Comparison of ENCODE assay signal across 12 mouse cellular contexts in the genomic region with DNA sequence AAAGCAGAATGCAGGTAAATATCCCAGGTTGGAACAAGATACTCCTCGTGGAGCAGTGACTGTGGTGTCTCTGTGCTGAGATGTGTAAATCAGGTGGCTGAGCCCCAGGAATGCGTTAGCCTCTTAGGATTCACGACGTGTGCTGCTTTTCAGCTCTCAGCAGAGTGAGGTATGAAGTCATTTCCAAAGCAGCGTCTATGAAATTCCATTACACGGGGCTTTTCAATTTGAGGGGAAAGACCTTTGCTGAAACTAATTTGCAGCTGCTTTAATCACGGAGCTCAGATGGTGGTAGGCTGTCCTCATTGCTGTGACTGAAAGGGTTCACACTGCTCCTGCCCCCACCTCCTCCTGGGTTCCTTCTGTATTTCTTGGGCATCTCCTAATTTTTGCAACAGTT.
DNase-seq lines count a peak whose midpoint lies in the region; ATAC-seq and TF ChIP-seq lines count a peak whose summit lies in the region.
"Had no signal": no experiment of that assay in that cellular context is flagged by ENCODE, and none has a peak within 500 bp of the region (broad histone marks: within the 10 kb centered on the region; RNA-seq: fewer than 3 reads in every experiment).

No protein-coding gene starts in this region.

- intact Hi-C loops in gastrocnemius, adult 2 months (cut with DNase I) = no loop called here

- DNase-seq in neural tube, embryonic 11.5 days (ENCODE audit: low spot score) = no peak
- no peak for DNase-seq in neural tube, embryonic 10.5 days (ENCODE audit: extremely low spot score, low spot score)
- DNase-seq in layer of hippocampus, adult 18-20 months (ENCODE audit: low spot score in 2 of 2) = no peak
- DNase-seq in gastrocnemius, adult 2 months = no peak
- DNase-seq in layer of hippocampus, adult 8-10 months (ENCODE audit: low spot score in 2 of 2) = no peak
- DNase-seq: cerebellum, adult 11 months; spleen, adult 18-20 months had no signal

- no peak overlapping the region for H3K9ac ChIP-seq in forebrain, embryonic 12.5 days
- H3K9ac ChIP-seq in forebrain, embryonic 15.5 days (replicated peaks) = no peak overlapping the region
- no peak overlapping the region; the same call in 1 of the 2 replicates for H3K9ac ChIP-seq in neural tube, embryonic 11.5 days (ENCODE audit: low read length)
- H3K9ac ChIP-seq in midbrain, embryonic 12.5 days (replicated peaks) = no peak overlapping the region
- H3K9ac ChIP-seq: intestine, embryonic 15.5 days; liver, embryonic 15.5 days had no signal

- peaks cover 17% of the 10 kb centered on the region for H3K27me3 ChIP-seq in forebrain, embryonic 12.5 days
- H3K27me3 ChIP-seq in forebrain, embryonic 15.5 days = peaks cover 8% of the 10 kb centered on the region
- H3K27me3 ChIP-seq in neural tube, embryonic 11.5 days (ENCODE audit: control insufficient read depth, insufficient read depth, low read length) = no peaks in the 10 kb centered on the region
- H3K27me3 ChIP-seq in midbrain, embryonic 12.5 days = peaks cover 45% of the 10 kb centered on the region
- H3K27me3 ChIP-seq: intestine, embryonic 15.5 days; liver, embryonic 15.5 days had no signal

- WGBS in forebrain, embryonic 12.5 days = 9% methylated on average over 7 of the region's 7 CpGs
- WGBS in forebrain, embryonic 15.5 days = under 1% methylated on average over 7 of the region's 7 CpGs
- 20% methylated on average over 7 of the region's 7 CpGs for WGBS in neural tube, embryonic 11.5 days
- WGBS in midbrain, embryonic 12.5 days = 7% methylated on average over 7 of the region's 7 CpGs

- no peaks in the 10 kb centered on the region for H3K36me3 ChIP-seq in forebrain, embryonic 12.5 days (replicated peaks)
- H3K36me3 ChIP-seq in forebrain, embryonic 15.5 days = no peaks in the 10 kb centered on the region
- H3K36me3 ChIP-seq in neural tube, embryonic 11.5 days (ENCODE audit: control insufficient read depth, insufficient read depth, low read length) = no peaks in the 10 kb centered on the region
- no peaks in the 10 kb centered on the region for H3K36me3 ChIP-seq in midbrain, embryonic 12.5 days
- H3K36me3 ChIP-seq: intestine, embryonic 15.5 days; liver, embryonic 15.5 days had no signal

- no peak overlapping the region for H3K4me3 ChIP-seq in forebrain, embryonic 12.5 days (replicated peaks)
- no peak overlapping the region for H3K4me3 ChIP-seq in forebrain, embryonic 15.5 days
- no peak overlapping the region for H3K4me3 ChIP-seq in neural tube, embryonic 11.5 days (ENCODE audit: low read depth, low read length)
- H3K4me3 ChIP-seq in midbrain, embryonic 12.5 days = no peak overlapping the region
- H3K4me3 ChIP-seq in gastrocnemius, adult 2 months = no peak overlapping the region
- H3K4me3 ChIP-seq: intestine, embryonic 15.5 days; liver, embryonic 15.5 days had no signal

- H3K4me2 ChIP-seq in forebrain, embryonic 12.5 days = no peak overlapping the region
- H3K4me2 ChIP-seq in forebrain, embryonic 15.5 days (replicated peaks) = no peak overlapping the region
- no peak overlapping the region for H3K4me2 ChIP-seq in neural tube, embryonic 11.5 days (ENCODE audit: low read depth)
- no peak overlapping the region for H3K4me2 ChIP-seq in midbrain, embryonic 12.5 days (replicated peaks)
- H3K4me2 ChIP-seq: intestine, embryonic 15.5 days; liver, embryonic 15.5 days had no signal

- TF ChIP-seq CTCF in gastrocnemius, adult 2 months (IDR thresholded peaks at IDR 0.05) = no peak

- H3K27ac ChIP-seq in forebrain, embryonic 12.5 days = no peak overlapping the region
- no peak overlapping the region for H3K27ac ChIP-seq in forebrain, embryonic 15.5 days (replicated peaks)
- no peak overlapping the region for H3K27ac ChIP-seq in neural tube, embryonic 11.5 days (ENCODE audit: low read depth, low read length)
- no peak overlapping the region for H3K27ac ChIP-seq in midbrain, embryonic 12.5 days (replicated peaks)
- no peak overlapping the region for H3K27ac ChIP-seq in gastrocnemius, adult 2 months
- H3K27ac ChIP-seq: intestine, embryonic 15.5 days; liver, embryonic 15.5 days had no signal

- H3K4me1 ChIP-seq in forebrain, embryonic 12.5 days = peaks cover 12% of the 10 kb centered on the region
- peaks cover 5% of the 10 kb centered on the region; the same call in 1 of the 2 replicates for H3K4me1 ChIP-seq in forebrain, embryonic 15.5 days
- H3K4me1 ChIP-seq in neural tube, embryonic 11.5 days (ENCODE audit: control insufficient read depth, insufficient read depth, low read length) = 0 out of 2 replicates have a peak, but pooled peaks cover 2% of the 10 kb centered on the region
- H3K4me1 ChIP-seq in midbrain, embryonic 12.5 days = peaks cover 10% of the 10 kb centered on the region
- H3K4me1 ChIP-seq: intestine, embryonic 15.5 days; liver, embryonic 15.5 days had no signal

- ATAC-seq in forebrain, embryonic 12.5 days (ENCODE audit: low FRiP score) = peak; percentile 62; the same call in 1 of the 2 replicates
- no peak; the same call in 1 of the 2 replicates for ATAC-seq in forebrain, embryonic 15.5 days (replicated peaks)
- ATAC-seq in neural tube, embryonic 11.5 days (ENCODE audit: insufficient read depth, low FRiP score, low TSS enrichment) = peak; percentile 35; the same call in 1 of the 2 replicates
- ATAC-seq in midbrain, embryonic 12.5 days (ENCODE audit: low FRiP score, low read depth) = peak; percentile 75
- ATAC-seq: intestine, embryonic 15.5 days had no signal

- no peaks in the 10 kb centered on the region for H3K9me3 ChIP-seq in forebrain, embryonic 12.5 days
- H3K9me3 ChIP-seq in forebrain, embryonic 15.5 days = no peaks in the 10 kb centered on the region
- no peaks in the 10 kb centered on the region for H3K9me3 ChIP-seq in neural tube, embryonic 11.5 days (ENCODE audit: control insufficient read depth, low read length)
- H3K9me3 ChIP-seq in midbrain, embryonic 12.5 days = no peaks in the 10 kb centered on the region
- H3K9me3 ChIP-seq: intestine, embryonic 15.5 days; liver, embryonic 15.5 days had no signal
